Mouse (Mus musculus) spleen, adult 2 months (tissue): ENCODE measurements at regions not wholly inside any gene's neighbourhood (a gene's known extent, or its start where the extent isn't known, plus 50 kb on each side); places are given as distances from the start of the nearest gene placed in this dataset.

Source experiments
- DNase-seq, 2 experiments: peaks; one replicate each; pipeline versions ENCODE4 v3.0.0 to v3.0.0-alpha.2; 2012 to 2021; ENCODE audit warnings: low spot score in 2 of 2, low read depth in 1 of 2
- H3K27ac ChIP-seq: fragments of 200-500 bp; 2 replicates; pipeline ENCODE4 v1.5.1; 2012; ENCODE audit warnings: low read length, inconsistent platforms; ENCODE audit not compliant: insufficient read depth
- H3K27me3 ChIP-seq: fragments of 200-500 bp; 2 replicates; pipeline ENCODE4 v1.6.1; 2012; ENCODE audit warnings: mild to moderate bottlenecking, moderate library complexity, low read length, inconsistent platforms; ENCODE audit not compliant: control insufficient read depth, insufficient read depth
- H3K36me3 ChIP-seq: fragments of 200-500 bp; 2 replicates; pipeline ENCODE4 v1.6.1; 2012; ENCODE audit warnings: mild to moderate bottlenecking, low read length, inconsistent platforms; ENCODE audit not compliant: control insufficient read depth, insufficient read depth
- H3K4me1 ChIP-seq: fragments of 200-500 bp; 2 replicates; pipeline ENCODE4 v1.6.1; 2011; ENCODE audit warnings: inconsistent platforms; ENCODE audit not compliant: control insufficient read depth, insufficient read depth, insufficient read length
- H3K4me3 ChIP-seq: fragments of 200-500 bp; 2 replicates; pipeline ENCODE4 v1.5.1; 2011; ENCODE audit warnings: mild to moderate bottlenecking, inconsistent platforms; ENCODE audit not compliant: insufficient read depth, insufficient read length; ENCODE audit errors: extremely low read depth
- CTCF ChIP-seq: fragments of 200-500 bp; IDR thresholded peaks from 2 replicates; pipeline ENCODE4 v1.5.1; 2011; ENCODE audit warnings: mild to moderate bottlenecking, inconsistent platforms; ENCODE audit not compliant: insufficient read depth, insufficient read length, insufficient replicate concordance; ENCODE audit errors: extremely low read depth
- POLR2A ChIP-seq: fragments of 200-500 bp; IDR thresholded peaks from 2 replicates; pipeline ENCODE4 v1.6.1; 2011; ENCODE audit warnings: low read depth, low read length, inconsistent platforms
- WGBS: fragments of 180-500 bp; shearing (Covaris S2); methylation state at CpG from one replicate; pipeline ENCODE4 v1.1.7; 2018; 5-methylcytosine and 5-hydroxymethylcytosine counted together

GRCm38 (mm10) chr10:111783496-111783895 is 189.0 kb upstream of the Krr1 start:
- H3K27me3 ChIP-seq = no peaks in the 10 kb centered on the region
- TF ChIP-seq POLR2A = no peak
- TF ChIP-seq CTCF = no peak
- no peak overlapping the region for H3K27ac ChIP-seq
- no peaks in the 10 kb centered on the region for H3K36me3 ChIP-seq
- 82% methylated on average over 3 of the region's 3 CpGs for WGBS
- no peaks in the 10 kb centered on the region for H3K4me1 ChIP-seq
- DNase-seq = no peak
- no peak overlapping the region for H3K4me3 ChIP-seq

- Histone ChIP-seq H3K4me1 (no peaks in the 10 kb centered on the region), H3K27ac (no peak overlapping the region), H3K4me3 (no peak overlapping the region), H3K36me3 (no peaks in the 10 kb centered on the region), H3K27me3 (no peaks in the 10 kb centered on the region)
- TF ChIP-seq POLR2A (no peak), CTCF (no peak)
- no peak for DNase-seq
- WGBS = 85% methylated on average over 12 of the region's 12 CpGs
Observed at GRCm38 (mm10) chr10:111784065-111784853, 188.2 kb upstream of the Krr1 start.

GRCm38 (mm10) chr10:111787175-111787574 is 185.3 kb upstream of the Krr1 start:
- H3K4me3 ChIP-seq = no peak overlapping the region
- H3K36me3 ChIP-seq = no peaks in the 10 kb centered on the region
- 89% methylated on average over 9 of the region's 9 CpGs for WGBS
- H3K27ac ChIP-seq = no peak overlapping the region
- TF ChIP-seq POLR2A (no peak), CTCF (no peak)
- H3K27me3 ChIP-seq = no peaks in the 10 kb centered on the region
- DNase-seq = no peak
- H3K4me1 ChIP-seq = no peaks in the 10 kb centered on the region

DNA sequence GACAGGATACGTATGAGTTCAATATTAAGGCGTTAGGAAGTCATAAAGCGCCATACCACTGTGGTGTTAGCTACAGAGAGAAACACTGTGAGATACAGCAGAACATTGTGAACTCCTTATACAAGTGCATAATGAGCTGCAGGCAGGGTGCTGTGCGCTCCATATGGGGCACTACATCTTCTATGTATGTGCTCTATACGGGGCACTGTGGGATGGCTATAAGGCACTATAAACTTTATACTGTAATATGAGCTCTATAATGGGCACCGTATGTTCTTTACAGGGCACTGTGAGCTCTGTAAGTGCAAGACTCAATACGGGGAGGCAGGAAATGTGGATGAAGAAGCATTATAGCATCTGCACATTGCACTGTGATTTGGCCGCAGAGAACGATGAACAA is 183.2 kb upstream of the Krr1 start:
- DNase-seq = no peak
- Histone ChIP-seq H3K27me3 (no peaks in the 10 kb centered on the region), H3K36me3 (no peaks in the 10 kb centered on the region), H3K4me3 (no peak overlapping the region), H3K27ac (no peak overlapping the region), H3K4me1 (no peaks in the 10 kb centered on the region)
- 92% methylated on average over 9 of the region's 9 CpGs for WGBS
- TF ChIP-seq POLR2A (no peak), CTCF (no peak)

- Histone ChIP-seq H3K36me3 (no peaks in the 10 kb centered on the region), H3K4me3 (no peak overlapping the region), H3K4me1 (no peaks in the 10 kb centered on the region), H3K27ac (no peak overlapping the region), H3K27me3 (no peaks in the 10 kb centered on the region)
- DNase-seq = no peak
- no peak for TF ChIP-seq POLR2A
- no peak for TF ChIP-seq CTCF
- WGBS = 95% methylated on average over 2 of the region's 2 CpGs
Observed at GRCm38 (mm10) chr10:111790911-111791310, 181.6 kb upstream of the Krr1 start.

DNA sequence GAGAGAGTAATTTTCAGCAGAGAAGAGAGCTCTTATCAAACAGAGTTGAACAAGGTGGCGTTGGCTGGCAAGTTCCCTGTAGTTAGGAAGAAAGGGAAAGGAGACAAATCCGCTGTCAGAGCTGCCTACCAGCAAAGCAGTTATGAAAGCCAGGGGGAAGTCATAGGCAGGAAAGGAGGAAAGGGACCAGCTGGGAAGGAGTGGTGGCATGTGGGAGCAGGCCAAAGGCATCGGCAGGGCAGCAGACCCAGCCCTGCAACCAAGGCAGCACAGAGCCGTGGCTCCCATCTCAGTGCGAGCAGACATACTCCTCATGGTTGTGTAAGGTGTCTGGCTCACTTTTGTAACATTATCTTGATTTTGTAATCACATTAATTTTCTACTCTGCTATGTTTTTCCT is 177.4 kb upstream of the Krr1 start:
- Histone ChIP-seq H3K4me1 (no peaks in the 10 kb centered on the region), H3K4me3 (no peak overlapping the region), H3K27me3 (no peaks in the 10 kb centered on the region), H3K36me3 (no peaks in the 10 kb centered on the region), H3K27ac (no peak overlapping the region)
- WGBS = 83% methylated on average over 5 of the region's 5 CpGs
- no peak for TF ChIP-seq CTCF
- TF ChIP-seq POLR2A = no peak
- DNase-seq = no peak

DNA sequence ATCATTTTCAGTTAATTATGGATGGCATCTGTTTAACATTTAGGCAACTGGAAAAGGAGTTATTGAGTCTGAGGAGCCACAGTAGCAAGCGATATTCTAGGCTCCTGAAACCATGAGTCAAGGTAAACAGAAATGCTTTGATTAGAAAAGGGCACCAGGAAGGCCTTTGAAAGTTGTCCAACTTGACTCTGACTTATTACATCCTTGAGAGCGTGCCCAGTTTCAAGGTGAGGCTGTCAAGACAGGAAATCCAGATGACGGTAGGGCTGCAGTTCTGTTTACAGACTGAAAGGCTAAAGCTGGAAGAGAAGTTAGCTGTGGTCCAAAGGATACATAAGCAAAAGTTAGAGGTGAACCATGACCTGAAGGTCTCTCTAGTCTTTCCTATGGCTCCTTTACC is 176.7 kb upstream of the Krr1 start:
- 71% methylated on average over 3 of the region's 3 CpGs for WGBS
- H3K4me1 ChIP-seq = no peaks in the 10 kb centered on the region
- TF ChIP-seq CTCF (no peak), POLR2A (no peak)
- no peak overlapping the region for H3K27ac ChIP-seq
- no peak for DNase-seq
- H3K27me3 ChIP-seq = no peaks in the 10 kb centered on the region
- H3K4me3 ChIP-seq = no peak overlapping the region
- H3K36me3 ChIP-seq = no peaks in the 10 kb centered on the region

DNA sequence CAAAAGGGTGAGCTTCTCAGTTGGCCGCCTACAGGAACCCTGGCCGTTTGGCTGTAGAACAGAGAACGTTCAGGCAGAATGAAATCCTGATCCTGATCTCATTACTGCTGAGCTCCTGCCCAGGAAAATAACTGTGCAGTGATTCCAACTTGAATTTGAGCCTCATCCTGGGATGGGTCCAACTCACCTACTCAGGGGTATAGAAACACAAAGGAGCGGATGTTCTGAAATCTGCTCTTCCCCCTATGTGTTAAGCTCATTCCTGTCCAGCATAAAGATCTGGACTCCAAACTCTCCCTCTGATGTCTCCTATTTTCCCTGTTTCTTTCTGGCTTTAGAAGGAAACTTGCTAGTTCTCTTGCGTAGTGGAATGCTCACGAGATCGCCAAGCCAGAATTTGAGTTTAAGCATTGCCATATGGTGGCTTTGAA is 173.6 kb upstream of the Krr1 start:
- Histone ChIP-seq H3K27me3 (no peaks in the 10 kb centered on the region), H3K36me3 (no peaks in the 10 kb centered on the region), H3K27ac (no peak overlapping the region), H3K4me3 (no peak overlapping the region), H3K4me1 (no peaks in the 10 kb centered on the region)
- no peak for DNase-seq
- TF ChIP-seq CTCF (no peak), POLR2A (no peak)
- 93% methylated on average over 7 of the region's 7 CpGs for WGBS
